Mouse (Mus musculus): ENCODE data around the gene Gp1ba.

DNA sequence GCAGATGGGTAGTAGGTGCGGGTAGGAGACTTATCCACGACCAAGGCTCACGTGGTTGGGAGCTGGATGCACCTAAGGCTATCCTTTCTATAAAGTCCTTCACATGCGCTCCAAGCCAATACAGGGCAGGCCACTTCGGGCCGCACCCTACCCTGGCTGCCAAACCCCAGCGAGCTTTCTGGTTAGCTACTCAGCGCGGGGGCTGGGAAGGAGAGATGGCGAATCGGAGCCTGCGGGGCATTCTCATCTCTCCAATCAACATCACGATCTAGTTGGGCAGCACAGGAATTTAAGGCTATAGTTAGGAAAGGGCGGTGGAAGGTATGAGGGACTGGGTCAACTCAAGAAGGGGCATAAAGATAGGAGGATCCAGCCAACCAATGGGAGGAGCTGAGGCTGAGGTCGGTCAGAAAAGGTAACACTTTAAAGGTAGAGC lies 29.4 kb downstream of the Gp1ba start:
- TF ChIP-seq POLR2A (IDR thresholded peaks at IDR 0.05; ENCODE audit: insufficient read depth, low read depth, low read length) (no peak), CTCF (IDR thresholded peaks at IDR 0.05; ENCODE audit: insufficient read depth, low read depth, low read length) (no peak)
